Mouse (Mus musculus) small intestine, adult 2 months (tissue): ENCODE data around the gene Cblb.

Experiments
- CTCF ChIP-seq: fragments of 200-500 bp; IDR thresholded peaks from 2 replicates; pipeline ENCODE4 v1.5.1; 2012; ENCODE audit warnings: low read depth, mild to moderate bottlenecking, control low read depth, inconsistent platforms, low read length, moderate library complexity, mixed read lengths; ENCODE audit not compliant: insufficient replicate concordance, insufficient read length; ENCODE audit errors: extremely low read depth
- POLR2A ChIP-seq: fragments of 200-500 bp; IDR thresholded peaks from 2 replicates; pipeline ENCODE4 v1.6.1; 2012; ENCODE audit warnings: low read depth, mild to moderate bottlenecking, control low read depth, inconsistent platforms, low read length, moderate library complexity

GRCm38 (mm10) chr16:52200107-52200506 lies 169.1 kb downstream of the Cblb start:
- TF ChIP-seq CTCF, result no peak
- TF ChIP-seq POLR2A, result no peak
